Mouse (Mus musculus) heart, embryonic 11.5 days (tissue): ENCODE results near the gene Basp1. TPM values are rescaled to one million over a fixed set of nuclear protein-coding genes. Genes with fewer than 3 reads are reported as not detected.

ENCODE experiments used
- ATAC-seq: fragments of 200-750 bp; cut with Nextera tagmentation; replicated peaks from 2 replicates; pipeline ENCODE4 v1.8.0; 2017; ENCODE audit warnings: moderate library complexity; ENCODE audit not compliant: insufficient number of reproducible peaks, low FRiP score, low TSS enrichment
- H3K27ac ChIP-seq: fragments of 300-500 bp; sonication (generic); 2 replicates; pipeline ENCODE4 v1.5.1; 2014; ENCODE audit warnings: mild to moderate bottlenecking, low read depth, low read length
- H3K27me3 ChIP-seq: fragments of 300-500 bp; sonication (generic); 2 replicates; pipeline ENCODE4 v1.6.1; 2014; ENCODE audit warnings: mild to moderate bottlenecking, low read length, mixed read lengths; ENCODE audit not compliant: control insufficient read depth, insufficient read depth
- H3K36me3 ChIP-seq: fragments of 300-500 bp; sonication (generic); 2 replicates; pipeline ENCODE4 v1.6.1; 2014; ENCODE audit warnings: mild to moderate bottlenecking, low read length, moderate library complexity, mixed read lengths; ENCODE audit not compliant: control insufficient read depth, insufficient read depth
- H3K4me1 ChIP-seq: fragments of 300-500 bp; sonication (generic); 2 replicates; pipeline ENCODE4 v1.6.1; 2014; ENCODE audit warnings: low read length; ENCODE audit not compliant: control insufficient read depth, insufficient read depth
- H3K4me2 ChIP-seq: fragments of 300-500 bp; sonication (generic); 2 replicates; pipeline ENCODE4 v1.6.1; 2014; ENCODE audit warnings: mild to moderate bottlenecking, moderate library complexity
- H3K4me3 ChIP-seq: fragments of 300-500 bp; sonication (generic); 2 replicates; pipeline ENCODE4 v1.5.1; 2014; ENCODE audit warnings: low read depth, low read length
- H3K9ac ChIP-seq: fragments of 300-500 bp; sonication (generic); 2 replicates; pipeline ENCODE4 v1.6.1; 2014; ENCODE audit warnings: mild to moderate bottlenecking, low read depth, low read length, moderate library complexity
- H3K9me3 ChIP-seq: fragments of 300-500 bp; sonication (generic); replicated peaks from 2 replicates; pipeline ENCODE4 v1.6.1; 2016; ENCODE audit warnings: low read length; ENCODE audit not compliant: control insufficient read depth
- WGBS: fragments of 180-500 bp; shearing (Covaris S2); extraction: QIAGEN DNeasy Blood & Tissue Kit; methylation state at CpG from one replicate; pipeline ENCODE4 v1.1.7; 2014; ENCODE audit not compliant: insufficient replicate concordance; 5-methylcytosine and 5-hydroxymethylcytosine counted together
- polyA plus RNA-seq: library from polyadenylated mRNA; unstranded; fragments of >200 nt; fragmentation: Nextera tagmentation; extraction: Ambion mirVana; gene quantifications from 2 replicates; pipeline ENCODE4 v1.2.1, GENCODE M21; 2014

Gene Basp1
- polyA plus RNA-seq, 1 experiment from 2014 or later, result 15.3 TPM

- Histone ChIP-seq H3K36me3 (no peaks in the 10 kb centered on the region), H3K9me3 (no peaks in the 10 kb centered on the region), H3K4me2 (peak overlapping the region; percentile 79), H3K4me3 (peak overlapping the region; percentile 46), H3K9ac (peak overlapping the region; percentile 68), H3K27me3 (no peaks in the 10 kb centered on the region), H3K27ac (no peak overlapping the region), H3K4me1 (peaks cover 3% of the 10 kb centered on the region; the same call in 1 of the 2 replicates)
- 0 out of 2 replicates have a peak, but pooled peaks have one; percentile 40 for ATAC-seq
- 23% methylated on average over 23 of the region's 23 CpGs for WGBS
Measured at GRCm38 (mm10) chr15:25364819-25365463, 48.6 kb downstream of the Basp1 start.

- Histone ChIP-seq H3K27me3 (no peaks in the 10 kb centered on the region), H3K36me3 (no peaks in the 10 kb centered on the region), H3K9ac (peak overlapping the region; percentile 68), H3K9me3 (no peaks in the 10 kb centered on the region), H3K4me1 (peaks cover 3% of the 10 kb centered on the region; the same call in 1 of the 2 replicates), H3K4me3 (peak overlapping the region; percentile 46), H3K4me2 (peak overlapping the region; percentile 79), H3K27ac (no peak overlapping the region)
- peak; percentile 39; the same call in 1 of the 2 replicates for ATAC-seq
- WGBS, result 11% methylated on average over 78 of the region's 97 CpGs
Measured at GRCm38 (mm10) chr15:25364160-25364818, 49.3 kb downstream of the Basp1 start.

- H3K36me3 ChIP-seq, result no peaks in the 10 kb centered on the region
- H3K4me3 ChIP-seq, result peak overlapping the region; percentile 46
- ATAC-seq, result no peak
- H3K27me3 ChIP-seq, result no peaks in the 10 kb centered on the region
- no peak overlapping the region for H3K9ac ChIP-seq
- H3K27ac ChIP-seq, result no peak overlapping the region
- peaks cover 3% of the 10 kb centered on the region; the same call in 1 of the 2 replicates for H3K4me1 ChIP-seq
- peak overlapping the region; percentile 79 for H3K4me2 ChIP-seq
- H3K9me3 ChIP-seq, result no peaks in the 10 kb centered on the region
- 86% methylated on average over 9 of the region's 9 CpGs for WGBS
Measured at GRCm38 (mm10) chr15:25363636-25364035, 49.9 kb downstream of the Basp1 start.

DNA sequence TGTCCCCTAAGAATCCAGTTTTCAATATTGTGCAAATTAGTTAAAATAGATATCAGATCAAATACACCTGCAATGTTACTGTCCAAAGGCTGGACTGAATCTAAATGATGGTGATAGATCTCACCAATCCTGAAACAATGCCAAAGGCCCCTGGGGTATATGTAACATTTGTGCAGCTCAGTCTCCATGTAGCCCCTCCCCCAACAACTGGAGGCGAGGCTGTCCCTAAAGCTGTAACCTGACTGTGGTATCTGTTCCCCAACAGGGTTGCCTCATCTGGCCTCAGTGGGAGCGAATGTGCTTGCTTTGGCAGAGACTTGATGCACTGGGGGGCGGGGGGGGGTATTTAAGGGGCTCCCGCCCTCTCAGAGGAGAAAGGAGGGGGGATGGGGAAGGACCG, 52.7 kb downstream of the Basp1 start:
- no peak for ATAC-seq
- Histone ChIP-seq H3K4me3 (no peak overlapping the region), H3K27me3 (no peaks in the 10 kb centered on the region), H3K27ac (no peak overlapping the region), H3K9me3 (no peaks in the 10 kb centered on the region), H3K36me3 (no peaks in the 10 kb centered on the region), H3K4me1 (peaks cover 3% of the 10 kb centered on the region; the same call in 1 of the 2 replicates), H3K9ac (no peak overlapping the region), H3K4me2 (no peak overlapping the region)
- WGBS, result 57% methylated on average over 5 of the region's 5 CpGs

- Histone ChIP-seq H3K4me1 (no peaks in the 10 kb centered on the region), H3K27me3 (no peaks in the 10 kb centered on the region), H3K9me3 (no peaks in the 10 kb centered on the region), H3K4me3 (no peak overlapping the region), H3K36me3 (no peaks in the 10 kb centered on the region), H3K27ac (no peak overlapping the region), H3K4me2 (peak overlapping the region; percentile 43), H3K9ac (no peak overlapping the region)
- 48% methylated on average over 14 of the region's 14 CpGs for WGBS
- no peak for ATAC-seq
Measured at GRCm38 (mm10) chr15:25358680-25359097, 54.9 kb downstream of the Basp1 start.

DNA sequence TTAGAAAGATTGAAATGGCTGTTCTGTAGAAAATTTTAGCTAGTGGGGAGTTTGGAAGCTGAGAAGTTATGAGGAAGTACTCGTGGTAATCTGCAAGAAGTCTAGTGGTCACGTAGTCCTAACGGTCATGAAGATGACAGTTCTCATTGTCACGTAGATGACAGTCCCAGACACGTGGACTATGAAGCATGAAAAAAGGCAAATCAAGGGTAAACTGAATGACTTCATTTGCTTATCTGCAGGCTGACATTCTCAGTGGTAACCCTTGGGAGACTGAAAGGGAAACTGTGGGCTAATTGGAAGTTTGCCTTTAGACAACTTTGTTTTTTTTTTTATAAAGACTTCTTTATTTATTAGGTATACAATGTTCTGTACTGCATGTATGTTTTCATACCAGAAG, 58.2 kb downstream of the Basp1 start:
- Histone ChIP-seq H3K27ac (no peak overlapping the region), H3K4me3 (no peak overlapping the region), H3K4me1 (no peaks in the 10 kb centered on the region), H3K36me3 (no peaks in the 10 kb centered on the region), H3K4me2 (no peak overlapping the region), H3K9ac (no peak overlapping the region), H3K9me3 (no peaks in the 10 kb centered on the region), H3K27me3 (no peaks in the 10 kb centered on the region)
- WGBS, result 66% methylated on average over 5 of the region's 5 CpGs
- ATAC-seq, result no peak

GRCm38 (mm10) chr15:25354738-25355137, 58.8 kb downstream of the Basp1 start:
- no peak for ATAC-seq
- 56% methylated on average over 6 of the region's 6 CpGs for WGBS
- no peaks in the 10 kb centered on the region for H3K27me3 ChIP-seq

DNA sequence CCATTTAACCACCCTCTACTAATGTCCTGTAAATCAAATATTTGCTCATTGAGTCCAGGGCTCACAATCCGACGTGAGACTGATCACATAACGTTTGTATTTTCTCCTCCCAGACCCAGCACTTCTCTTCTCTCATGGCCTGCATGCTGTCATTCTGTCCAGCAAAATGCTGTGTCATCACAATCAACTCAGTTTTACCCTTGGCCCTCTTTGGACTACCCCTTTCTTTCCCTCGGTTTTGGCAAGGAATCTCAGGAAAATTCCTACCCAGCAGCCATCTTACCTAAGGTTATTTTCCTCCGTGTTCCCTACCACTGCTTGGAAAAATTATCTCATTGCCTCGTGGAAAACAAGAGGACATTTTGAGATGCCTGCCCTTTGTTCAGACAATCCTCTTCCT, 60.1 kb downstream of the Basp1 start:
- WGBS, result 70% methylated on average over 6 of the region's 6 CpGs
- ATAC-seq, result no peak
- Histone ChIP-seq H3K9me3 (no peaks in the 10 kb centered on the region; the same call in 1 of the 2 replicates), H3K4me2 (no peak overlapping the region), H3K4me3 (no peak overlapping the region), H3K4me1 (no peaks in the 10 kb centered on the region), H3K9ac (no peak overlapping the region), H3K27ac (no peak overlapping the region), H3K36me3 (no peaks in the 10 kb centered on the region), H3K27me3 (no peaks in the 10 kb centered on the region)

More at GRCm38 (mm10) chr15:25354738-25355137, 58.8 kb downstream of the Basp1 start:
- Histone ChIP-seq H3K9me3 (no peaks in the 10 kb centered on the region), H3K4me2 (no peak overlapping the region), H3K9ac (no peak overlapping the region), H3K4me1 (no peaks in the 10 kb centered on the region), H3K36me3 (no peaks in the 10 kb centered on the region), H3K27ac (no peak overlapping the region), H3K4me3 (no peak overlapping the region)
